Mouse (Mus musculus) duodenum, adult 2 months (tissue): ENCODE results near the gene Robo4. TPM values are rescaled to one million over a fixed set of nuclear protein-coding genes. Genes with fewer than 3 reads are reported as not detected.

ENCODE experiments used
- polyA plus RNA-seq: library from polyadenylated mRNA; depleted of rRNA; stranded (reverse); fragments of >200 nt; gene quantifications from 2 replicates; pipeline ENCODE4 v1.2.3, GENCODE M21; 2012; ENCODE audit warnings: low replicate concordance; rRNA removed

Gene Robo4
- 8.2 and 12.8 TPM in 2 replicates for polyA plus RNA-seq

GRCm38 (mm10) chr9:37401802-37402201 is at the start of gene Robo4:
Robo4 (plus strand) TSS chr9:37401897.

GRCm38 (mm10) chr9:37367301-37368080 is 34.2 kb upstream of the Robo4 start, which contains the start of gene Hepacam:
Hepacam (plus strand) TSS chr9:37367351.

GRCm38 (mm10) chr9:37432720-37433421 is 31.2 kb downstream of the Robo4 start, which contains the start of gene Robo3:
Robo3 (minus strand) TSS chr9:37433246.

Other genes starting within 250 kb of the Robo4 start
- 0.46 and 0.68 TPM in 2 replicates for gene Tmem218, start 193.7 kb upstream of the Robo4 start, polyA plus RNA-seq
- gene Slc37a2, start 146.2 kb upstream of the Robo4 start, polyA plus RNA-seq, result 2.7 and 72.0 TPM in 2 replicates
- gene Ccdc15, start 53.5 kb upstream of the Robo4 start, polyA plus RNA-seq, result 0.30 and 0.82 TPM in 2 replicates
- gene Hepacam, start 34.5 kb upstream of the Robo4 start, polyA plus RNA-seq, result 0.23 and 1.3 TPM in 2 replicates
- 1.4 and 4.5 TPM in 2 replicates for gene Robo3, start 31.3 kb downstream of the Robo4 start, polyA plus RNA-seq
- gene Msantd2, start 87.4 kb downstream of the Robo4 start, polyA plus RNA-seq, result 7.6 and 13.2 TPM in 2 replicates
- 15.7 and 16.2 TPM in 2 replicates for gene Esam, start 126.2 kb downstream of the Robo4 start, polyA plus RNA-seq
- gene Vsig2, start 137.4 kb downstream of the Robo4 start, polyA plus RNA-seq, result 4.0 and 81.2 TPM in 2 replicates
- 3.6 and 5.6 TPM in 2 replicates for gene Nrgn, start 151.0 kb downstream of the Robo4 start, polyA plus RNA-seq
- gene Siae, start 153.8 kb downstream of the Robo4 start, polyA plus RNA-seq, result 2.6 and 5.2 TPM in 2 replicates
- gene Spa17, start 211.8 kb downstream of the Robo4 start, polyA plus RNA-seq, result 0.14 TPM in 1 of 2 replicates, not detected in the other